Mouse (Mus musculus): Measurements from ENCODE around the gene Elovl1. TPM values are rescaled to one million over a fixed set of nuclear protein-coding genes. Genes with fewer than 3 reads are reported as not detected.
A peak's percentile ranks its signal among the peaks of the same experiment; 100 is the strongest.

Gene Elovl1
- polyA plus RNA-seq, 1 experiment from 2014 or later, result 48.1 TPM

DNA sequence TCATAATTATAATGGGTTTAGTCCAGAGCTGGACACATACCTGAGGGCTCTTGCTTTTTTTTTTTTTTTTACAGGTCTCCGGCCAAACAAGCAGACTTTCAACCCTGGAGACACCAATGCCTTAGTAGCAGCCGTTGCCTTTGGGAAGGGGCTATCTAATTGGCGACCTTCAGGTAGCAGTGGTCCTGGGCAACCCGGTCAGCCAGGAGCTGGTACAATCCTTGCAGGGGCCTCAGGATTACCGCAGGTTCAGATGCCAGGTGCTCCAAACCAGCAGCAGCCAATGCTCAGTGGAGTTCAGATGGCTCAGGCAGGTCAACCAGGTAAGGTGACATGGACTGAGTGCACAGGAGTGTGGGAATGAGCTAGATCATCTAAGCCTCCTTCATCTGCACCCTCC, 14.3 kb upstream of the Elovl1 start:
- Histone ChIP-seq H3K27ac (no peak overlapping the region), H3K4me3 (no peak overlapping the region), H3K36me3 (peaks cover 75% of the 10 kb centered on the region), H3K4me1 (peaks cover 14% of the 10 kb centered on the region), H3K9me3 (replicated peaks) (no peaks in the 10 kb centered on the region), H3K27me3 (ENCODE audit: low read depth, poor library complexity, severe bottlenecking) (no peaks in the 10 kb centered on the region)
- no peak for DNase-seq (ENCODE audit: low spot score)
- 94% methylated on average over 5 of the region's 5 CpGs for WGBS

GRCm38 (mm10) chr4:118415779-118416178, 12.1 kb upstream of the Elovl1 start:
- 93% methylated on average over 2 of the region's 2 CpGs for WGBS
- no peak overlapping the region for H3K27ac ChIP-seq
- H3K4me3 ChIP-seq, result no peak overlapping the region
- H3K36me3 ChIP-seq, result peaks cover 96% of the 10 kb centered on the region
- no peaks in the 10 kb centered on the region for H3K27me3 ChIP-seq (ENCODE audit: low read depth, poor library complexity, severe bottlenecking)
- no peak for DNase-seq (ENCODE audit: low spot score)
- H3K9me3 ChIP-seq (replicated peaks), result no peaks in the 10 kb centered on the region
- H3K4me1 ChIP-seq, result no peaks in the 10 kb centered on the region

- WGBS, result 95% methylated on average over 5 of the region's 5 CpGs
- no peak for DNase-seq (ENCODE audit: low spot score)
- peaks cover 97% of the 10 kb centered on the region for H3K36me3 ChIP-seq
- no peaks in the 10 kb centered on the region for H3K4me1 ChIP-seq
- H3K4me3 ChIP-seq, result no peak overlapping the region
- H3K27ac ChIP-seq, result no peak overlapping the region
- H3K27me3 ChIP-seq (ENCODE audit: low read depth, poor library complexity, severe bottlenecking), result no peaks in the 10 kb centered on the region
- no peaks in the 10 kb centered on the region for H3K9me3 ChIP-seq (replicated peaks)
Measured at GRCm38 (mm10) chr4:118416329-118416728, 11.6 kb upstream of the Elovl1 start.

DNA sequence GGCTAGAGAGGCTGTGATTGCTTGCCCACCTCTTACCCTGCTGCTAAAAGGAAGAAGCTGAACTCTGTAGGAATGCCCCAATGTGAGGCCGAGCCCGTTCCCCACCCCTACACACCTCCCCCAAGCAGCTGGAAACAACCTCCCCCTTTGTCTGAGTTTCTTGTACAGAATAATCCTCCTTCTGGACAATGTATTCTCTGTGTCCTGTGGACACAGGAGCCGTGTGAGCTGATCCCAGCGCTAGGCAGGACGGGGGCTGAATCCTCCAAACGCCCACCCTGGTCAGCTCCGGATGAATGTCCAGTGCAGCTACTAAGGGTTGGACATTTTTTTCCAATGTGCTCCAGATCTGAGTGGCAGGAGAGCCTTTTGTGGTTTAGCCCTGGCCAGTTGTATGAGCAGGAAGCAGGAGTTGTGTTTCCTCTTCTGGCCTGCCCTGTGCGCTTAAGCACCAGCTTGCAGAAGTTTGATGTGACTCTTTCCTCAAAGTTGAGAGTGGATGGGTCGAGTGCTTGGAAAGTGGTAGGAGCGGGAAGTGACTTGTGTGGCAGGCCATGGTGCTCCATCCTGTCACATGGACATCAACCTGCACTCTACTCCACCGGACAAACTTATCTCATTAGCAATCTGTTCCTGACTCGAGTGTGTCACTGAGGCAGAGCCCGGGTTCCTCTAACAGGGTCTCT, 10.6 kb upstream of the Elovl1 start:
- Histone ChIP-seq H3K36me3 (peaks cover 96% of the 10 kb centered on the region), H3K27me3 (ENCODE audit: low read depth, poor library complexity, severe bottlenecking) (no peaks in the 10 kb centered on the region), H3K9me3 (replicated peaks) (no peaks in the 10 kb centered on the region), H3K4me3 (no peak overlapping the region), H3K4me1 (no peaks in the 10 kb centered on the region), H3K27ac (no peak overlapping the region)
- DNase-seq (ENCODE audit: low spot score), result no peak
- 91% methylated on average over 13 of the region's 13 CpGs for WGBS

- Histone ChIP-seq H3K27me3 (ENCODE audit: low read depth, poor library complexity, severe bottlenecking) (no peaks in the 10 kb centered on the region), H3K4me3 (no peak overlapping the region), H3K4me1 (no peaks in the 10 kb centered on the region), H3K27ac (no peak overlapping the region), H3K36me3 (peaks cover 65% of the 10 kb centered on the region), H3K9me3 (replicated peaks) (no peaks in the 10 kb centered on the region)
- 98% methylated on average over 3 of the region's 3 CpGs for WGBS
- DNase-seq (ENCODE audit: low spot score), result no peak
Measured at GRCm38 (mm10) chr4:118421384-118421783, 6.5 kb upstream of the Elovl1 start.

DNA sequence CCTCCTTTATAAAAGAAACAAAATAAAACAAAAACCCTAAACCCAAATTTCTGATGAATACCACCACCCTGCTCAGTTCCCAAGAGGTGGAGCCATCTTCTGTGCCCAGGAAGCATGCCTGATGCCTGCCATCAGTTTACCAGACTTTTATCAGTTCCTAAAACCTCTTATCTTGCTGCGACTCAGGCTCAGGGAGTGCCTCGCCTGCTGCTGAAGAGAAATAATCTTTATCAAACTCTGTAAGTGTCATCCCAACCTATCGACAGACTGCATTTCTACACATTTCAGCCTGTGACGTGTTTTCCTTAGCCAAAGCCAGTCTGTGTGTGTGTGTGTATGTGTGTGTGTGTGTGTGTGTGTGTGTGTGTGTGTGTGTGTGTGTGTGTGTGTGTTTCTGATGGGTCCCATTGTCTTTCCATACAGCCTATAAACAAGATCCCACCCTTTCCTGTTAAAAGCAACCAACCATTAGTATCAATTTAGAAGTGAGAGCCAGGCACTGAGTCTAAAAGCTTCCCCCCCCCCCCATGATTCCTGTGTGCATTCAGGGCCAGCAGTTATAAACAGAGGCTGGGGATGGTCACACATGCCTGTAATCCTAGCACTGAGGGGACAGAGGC, 3.2 kb upstream of the Elovl1 start:
- Histone ChIP-seq H3K9me3 (replicated peaks) (no peaks in the 10 kb centered on the region), H3K36me3 (peaks cover 39% of the 10 kb centered on the region), H3K4me1 (peaks cover 27% of the 10 kb centered on the region), H3K27ac (no peak overlapping the region), H3K27me3 (ENCODE audit: low read depth, poor library complexity, severe bottlenecking) (no peaks in the 10 kb centered on the region), H3K4me3 (no peak overlapping the region)
- WGBS, result 90% methylated on average over 4 of the region's 4 CpGs
- no peak for DNase-seq (ENCODE audit: low spot score)

GRCm38 (mm10) chr4:118425374-118425773, 2.5 kb upstream of the Elovl1 start:
- 92% methylated on average over 1 of the region's 1 CpGs for WGBS
- DNase-seq (ENCODE audit: low spot score), result no peak

GRCm38 (mm10) chr4:118427415-118427767, 502 bp upstream of the Elovl1 start:
- Histone ChIP-seq H3K9me3 (replicated peaks) (no peaks in the 10 kb centered on the region), H3K27me3 (ENCODE audit: low read depth, poor library complexity, severe bottlenecking) (no peaks in the 10 kb centered on the region), H3K36me3 (peaks cover 37% of the 10 kb centered on the region), H3K4me3 (peak overlapping the region; percentile 78), H3K27ac (peak overlapping the region; percentile 86), H3K4me1 (peaks cover 36% of the 10 kb centered on the region)
- DNase-seq (ENCODE audit: low spot score), result no peak
- 2% methylated on average over 5 of the region's 5 CpGs for WGBS

More at GRCm38 (mm10) chr4:118425374-118425773, 2.5 kb upstream of the Elovl1 start:
- H3K27ac ChIP-seq, result no peak overlapping the region
- no peaks in the 10 kb centered on the region for H3K27me3 ChIP-seq (ENCODE audit: low read depth, poor library complexity, severe bottlenecking)
- H3K9me3 ChIP-seq (replicated peaks), result no peaks in the 10 kb centered on the region
- H3K36me3 ChIP-seq, result peaks cover 35% of the 10 kb centered on the region
- peaks cover 32% of the 10 kb centered on the region for H3K4me1 ChIP-seq
- no peak overlapping the region for H3K4me3 ChIP-seq

DNA sequence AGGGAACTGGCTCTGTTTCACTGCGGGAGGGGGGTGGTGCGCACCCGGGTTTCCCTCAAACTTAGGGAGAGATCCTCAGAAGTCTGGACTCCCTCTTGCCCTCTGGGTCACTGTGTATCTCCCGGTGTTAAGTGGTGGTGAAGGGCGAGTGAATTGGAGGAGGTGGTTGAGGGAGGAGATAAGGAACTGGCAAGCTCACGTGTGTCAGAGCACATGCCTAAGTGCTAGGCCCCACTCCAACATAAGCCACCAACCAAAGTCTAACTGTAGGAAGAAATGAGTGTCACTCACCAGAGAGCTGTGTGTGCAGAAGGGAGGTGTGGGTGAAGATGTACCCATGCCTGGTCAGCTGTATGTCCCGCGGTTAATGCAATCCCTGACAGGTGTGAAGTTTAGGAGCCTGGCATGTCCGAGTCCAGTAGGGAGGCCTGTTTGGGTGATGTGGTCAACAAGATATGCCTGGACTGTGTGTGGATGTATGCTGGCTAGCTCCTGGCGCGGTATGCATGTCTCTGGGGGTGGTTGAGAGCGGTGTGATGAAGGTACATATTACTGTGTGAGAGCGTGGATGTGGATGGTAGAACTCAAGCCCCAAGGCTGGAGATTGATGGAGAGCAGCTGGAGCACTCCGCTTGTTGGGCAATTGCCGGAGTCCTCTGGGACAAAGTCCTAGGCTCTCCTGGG, 780 bp downstream of the Elovl1 start:
- Histone ChIP-seq H3K27me3 (ENCODE audit: low read depth, poor library complexity, severe bottlenecking) (no peaks in the 10 kb centered on the region), H3K4me3 (peak overlapping the region; percentile 78), H3K36me3 (peaks cover 44% of the 10 kb centered on the region), H3K4me1 (peaks cover 36% of the 10 kb centered on the region), H3K27ac (peak overlapping the region; percentile 86), H3K9me3 (replicated peaks) (no peaks in the 10 kb centered on the region)
- DNase-seq (ENCODE audit: low spot score), result no peak
- WGBS, result 46% methylated on average over 15 of the region's 15 CpGs

GRCm38 (mm10) chr4:118429215-118429895, 1.5 kb downstream of the Elovl1 start:
- Histone ChIP-seq H3K4me1 (peaks cover 40% of the 10 kb centered on the region), H3K4me3 (peak overlapping the region; percentile 78), H3K27me3 (ENCODE audit: low read depth, poor library complexity, severe bottlenecking) (no peaks in the 10 kb centered on the region), H3K9me3 (replicated peaks) (no peaks in the 10 kb centered on the region), H3K27ac (0 out of 2 replicates have a peak overlapping the region, but pooled peaks have one; percentile 8), H3K36me3 (peaks cover 47% of the 10 kb centered on the region)
- WGBS, result 45% methylated on average over 7 of the region's 7 CpGs
- no peak for DNase-seq (ENCODE audit: low spot score)

GRCm38 (mm10) chr4:118432332-118432731, 4.4 kb downstream of the Elovl1 start:
- Histone ChIP-seq H3K4me1 (peaks cover 58% of the 10 kb centered on the region), H3K27me3 (ENCODE audit: low read depth, poor library complexity, severe bottlenecking) (no peaks in the 10 kb centered on the region), H3K27ac (no peak overlapping the region), H3K4me3 (no peak overlapping the region), H3K36me3 (peaks cover 65% of the 10 kb centered on the region), H3K9me3 (replicated peaks) (no peaks in the 10 kb centered on the region)
- 74% methylated on average over 8 of the region's 8 CpGs for WGBS
- no peak for DNase-seq (ENCODE audit: low spot score)

GRCm38 (mm10) chr4:118436820-118437603, 9.1 kb downstream of the Elovl1 start, which contains the start of gene Cdc20:
Gene Cdc20 (minus strand): TSS chr4:118437352.
- Histone ChIP-seq H3K4me3 (peak within 1 kb of the TSS; percentile 67), H3K9me3 (replicated peaks) (no peaks in the 10 kb centered on the region), H3K27ac (peak within 1 kb of the TSS; percentile 87), H3K4me1 (peaks cover 37% of the 10 kb centered on the region), H3K36me3 (peaks cover 42% of the 10 kb centered on the region), H3K27me3 (ENCODE audit: low read depth, poor library complexity, severe bottlenecking) (no peaks in the 10 kb centered on the region)
- WGBS, result under 1% methylated on average over 67 of the region's 67 CpGs
- peak; percentile 90 for DNase-seq (ENCODE audit: low spot score)
